Mouse (Mus musculus): Measurements from ENCODE around the gene N4bp1. TPM values are rescaled to one million over a fixed set of nuclear protein-coding genes. Genes with fewer than 3 reads are reported as not detected.

The N4bp1 gene
- 4.3 and 4.8 TPM in 2 replicates for polyA plus RNA-seq (2015; fragmentation: Nextera tagmentation; extraction: Ambion mirVana)

DNA sequence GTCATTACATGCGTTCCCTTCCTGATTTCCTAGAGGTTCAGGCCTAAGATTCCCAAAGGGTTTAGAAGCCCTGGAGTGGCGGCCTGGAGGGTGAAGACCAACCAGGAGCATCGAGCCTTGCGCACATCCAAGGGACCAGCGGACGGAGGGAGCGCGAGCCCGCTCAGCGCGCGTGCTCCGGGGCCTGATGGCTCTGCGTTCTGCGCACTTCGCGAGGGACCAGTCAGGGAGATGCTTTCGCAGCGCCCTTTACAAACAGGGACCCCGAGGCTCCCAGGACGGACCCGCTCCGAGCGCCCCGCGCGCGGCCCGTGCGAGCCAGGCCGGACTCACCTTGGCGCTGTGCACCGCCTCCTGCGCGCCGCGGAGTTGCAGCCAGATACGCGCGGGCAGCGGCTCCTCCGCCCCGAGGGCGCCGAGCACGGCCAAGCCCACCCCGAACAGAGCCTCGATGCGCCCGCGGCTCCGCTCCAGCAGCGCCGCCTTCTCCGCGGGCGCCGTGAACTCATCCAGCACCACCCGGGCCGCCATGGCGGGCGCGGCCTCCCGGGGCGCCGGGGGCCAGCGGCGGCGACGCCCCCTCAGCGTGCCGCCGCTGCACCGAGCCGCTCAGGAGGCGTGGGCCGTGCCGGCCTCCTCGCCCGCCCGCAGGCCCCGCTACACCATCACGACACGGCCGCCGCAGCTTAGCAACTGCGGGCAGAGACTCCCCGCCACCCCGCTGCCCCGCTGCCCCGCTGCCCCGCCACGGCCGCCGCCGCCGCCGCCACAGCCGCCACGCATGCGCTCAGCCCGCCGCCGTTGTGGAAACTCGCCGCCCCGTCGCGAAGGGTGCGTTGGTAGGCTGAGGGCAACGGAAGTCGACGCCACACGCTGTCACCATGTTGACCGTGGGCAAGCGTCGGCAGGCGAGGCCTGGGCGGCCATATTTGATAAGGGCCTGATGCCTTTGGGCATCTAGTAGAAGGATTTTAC lies at the start of gene N4bp1:
Gene N4bp1, minus strand, starts transcription at position 770 of the 975 bp plus-strand sequence.

Other genes starting within 250 kb of the N4bp1 start
- gene Gm10638, start 139.6 kb downstream of the N4bp1 start, polyA plus RNA-seq (2015; fragmentation: Nextera tagmentation; extraction: Ambion mirVana), result 7.0 and 7.3 TPM in 2 replicates
- gene Siah1a, start 139.3 kb downstream of the N4bp1 start, polyA plus RNA-seq (2015; fragmentation: Nextera tagmentation; extraction: Ambion mirVana), result 29.4 and 30.4 TPM in 2 replicates

Measured in skeletal muscle tissue, postnatal 0 days (tissue).